Mouse (Mus musculus): ENCODE measurements around the gene Fstl4. TPM values are rescaled to one million over a fixed set of nuclear protein-coding genes. Genes with fewer than 3 reads are reported as not detected.

Fstl4 gene
- polyA plus RNA-seq, 1 experiment = 0.05 TPM

- Histone ChIP-seq H3K4me3 (ENCODE audit: insufficient read depth, low read depth, low read length) (no peak overlapping the region), H3K4me1 (ENCODE audit: control insufficient read depth, insufficient read depth, low read length) (no peaks in the 10 kb centered on the region), H3K27ac (ENCODE audit: insufficient read depth, low read depth, low read length) (no peak overlapping the region), H3K27me3 (replicated peaks; ENCODE audit: control insufficient read depth, insufficient read depth, low read length) (no peaks in the 10 kb centered on the region), H3K36me3 (ENCODE audit: control insufficient read depth, insufficient read depth, low read length) (no peaks in the 10 kb centered on the region)
- TF ChIP-seq POLR2A (IDR thresholded peaks at IDR 0.05; ENCODE audit: low read depth, low read length) (no peak), CTCF (conservative IDR thresholded peaks at IDR 0.05; ENCODE audit: insufficient read depth, insufficient read length, low read depth, low read length) (peak; percentile 88)
- WGBS = 26% methylated on average over 4 of the region's 4 CpGs
- peak; percentile 76 for DNase-seq
Measured at GRCm38 (mm10) chr11:53032336-53032735, 267.9 kb downstream of the Fstl4 start.

GRCm38 (mm10) chr11:53035414-53035813 is 271.0 kb downstream of the Fstl4 start:
- Histone ChIP-seq H3K36me3 (ENCODE audit: control insufficient read depth, insufficient read depth, low read length) (no peaks in the 10 kb centered on the region), H3K4me3 (ENCODE audit: insufficient read depth, low read depth, low read length) (no peak overlapping the region), H3K27ac (ENCODE audit: insufficient read depth, low read depth, low read length) (no peak overlapping the region), H3K4me1 (ENCODE audit: control insufficient read depth, insufficient read depth, low read length) (no peaks in the 10 kb centered on the region), H3K27me3 (replicated peaks; ENCODE audit: control insufficient read depth, insufficient read depth, low read length) (no peaks in the 10 kb centered on the region)
- no peak for TF ChIP-seq CTCF (conservative IDR thresholded peaks at IDR 0.05; ENCODE audit: insufficient read depth, insufficient read length, low read depth, low read length)
- no peak for DNase-seq
- WGBS = 83% methylated on average over 7 of the region's 7 CpGs

- 61% methylated on average over 6 of the region's 6 CpGs for whole genome bisulfite sequencing
- Histone ChIP-seq H3K4me1 (ENCODE audit: control insufficient read depth, insufficient read depth, low read length) (no peaks in the 10 kb centered on the region), H3K4me3 (ENCODE audit: insufficient read depth, low read depth, low read length) (no peak overlapping the region), H3K27ac (ENCODE audit: insufficient read depth, low read depth, low read length) (no peak overlapping the region), H3K27me3 (replicated peaks; ENCODE audit: control insufficient read depth, insufficient read depth, low read length) (no peaks in the 10 kb centered on the region), H3K36me3 (ENCODE audit: control insufficient read depth, insufficient read depth, low read length) (no peaks in the 10 kb centered on the region)
- TF ChIP-seq POLR2A (IDR thresholded peaks at IDR 0.05; ENCODE audit: low read depth, low read length) (no peak), CTCF (conservative IDR thresholded peaks at IDR 0.05; ENCODE audit: insufficient read depth, insufficient read length, low read depth, low read length) (no peak)
- DNase-seq = no peak
Measured at GRCm38 (mm10) chr11:53046850-53047249, 282.4 kb downstream of the Fstl4 start.

- H3K4me1 ChIP-seq (ENCODE audit: control insufficient read depth, insufficient read depth, low read length) = no peaks in the 10 kb centered on the region
- H3K36me3 ChIP-seq (ENCODE audit: control insufficient read depth, insufficient read depth, low read length) = no peaks in the 10 kb centered on the region
- no peak overlapping the region for H3K4me3 ChIP-seq (ENCODE audit: insufficient read depth, low read depth, low read length)
- 41% methylated on average over 5 of the region's 5 CpGs for WGBS
- TF ChIP-seq POLR2A (IDR thresholded peaks at IDR 0.05; ENCODE audit: low read depth, low read length) (no peak), CTCF (conservative IDR thresholded peaks at IDR 0.05; ENCODE audit: insufficient read depth, insufficient read length, low read depth, low read length) (no peak)
- no peaks in the 10 kb centered on the region for H3K27me3 ChIP-seq (replicated peaks; ENCODE audit: control insufficient read depth, insufficient read depth, low read length)
- peak; percentile 32 for DNase-seq
- no peak overlapping the region for H3K27ac ChIP-seq (ENCODE audit: insufficient read depth, low read depth, low read length)
Measured at GRCm38 (mm10) chr11:53054151-53054550, 289.7 kb downstream of the Fstl4 start.

GRCm38 (mm10) chr11:53055896-53056295 is 291.5 kb downstream of the Fstl4 start:
- no peak for DNase-seq
- Histone ChIP-seq H3K27ac (ENCODE audit: insufficient read depth, low read depth, low read length) (no peak overlapping the region), H3K4me1 (ENCODE audit: control insufficient read depth, insufficient read depth, low read length) (no peaks in the 10 kb centered on the region), H3K27me3 (replicated peaks; ENCODE audit: control insufficient read depth, insufficient read depth, low read length) (no peaks in the 10 kb centered on the region), H3K4me3 (ENCODE audit: insufficient read depth, low read depth, low read length) (no peak overlapping the region), H3K36me3 (ENCODE audit: control insufficient read depth, insufficient read depth, low read length) (no peaks in the 10 kb centered on the region)
- TF ChIP-seq CTCF (conservative IDR thresholded peaks at IDR 0.05; ENCODE audit: insufficient read depth, insufficient read length, low read depth, low read length) (no peak), POLR2A (IDR thresholded peaks at IDR 0.05; ENCODE audit: low read depth, low read length) (no peak)
- WGBS = 79% methylated on average over 6 of the region's 6 CpGs

- TF ChIP-seq CTCF (conservative IDR thresholded peaks at IDR 0.05; ENCODE audit: insufficient read depth, insufficient read length, low read depth, low read length) = no peak
- no peak for TF ChIP-seq POLR2A (IDR thresholded peaks at IDR 0.05; ENCODE audit: low read depth, low read length)
- Histone ChIP-seq H3K27me3 (replicated peaks; ENCODE audit: control insufficient read depth, insufficient read depth, low read length) (no peaks in the 10 kb centered on the region), H3K27ac (ENCODE audit: insufficient read depth, low read depth, low read length) (no peak overlapping the region), H3K36me3 (ENCODE audit: control insufficient read depth, insufficient read depth, low read length) (no peaks in the 10 kb centered on the region), H3K4me3 (ENCODE audit: insufficient read depth, low read depth, low read length) (no peak overlapping the region), H3K4me1 (ENCODE audit: control insufficient read depth, insufficient read depth, low read length) (no peaks in the 10 kb centered on the region)
- no peak for DNase-seq
- 68% methylated on average over 6 of the region's 6 CpGs for WGBS
Measured at GRCm38 (mm10) chr11:53056781-53057180, 292.3 kb downstream of the Fstl4 start.

- Histone ChIP-seq H3K4me1 (ENCODE audit: control insufficient read depth, insufficient read depth, low read length) (no peaks in the 10 kb centered on the region), H3K36me3 (ENCODE audit: control insufficient read depth, insufficient read depth, low read length) (no peaks in the 10 kb centered on the region), H3K27me3 (replicated peaks; ENCODE audit: control insufficient read depth, insufficient read depth, low read length) (no peaks in the 10 kb centered on the region), H3K4me3 (ENCODE audit: insufficient read depth, low read depth, low read length) (no peak overlapping the region), H3K27ac (ENCODE audit: insufficient read depth, low read depth, low read length) (no peak overlapping the region)
- no peak for DNase-seq
- TF ChIP-seq POLR2A (IDR thresholded peaks at IDR 0.05; ENCODE audit: low read depth, low read length) (no peak), CTCF (conservative IDR thresholded peaks at IDR 0.05; ENCODE audit: insufficient read depth, insufficient read length, low read depth, low read length) (no peak)
- 57% methylated on average over 17 of the region's 17 CpGs for WGBS
Measured at GRCm38 (mm10) chr11:53057821-53058553, 293.6 kb downstream of the Fstl4 start.

Data from kidney, adult 2 months (tissue).